Mouse (Mus musculus): Measurements from ENCODE around the gene Pax6. TPM values are rescaled to one million over a fixed set of nuclear protein-coding genes. Genes with fewer than 3 reads are reported as not detected.

Gene Pax6
- total and polyA plus RNA-seq, 3 experiments, result 37.9 to 117 (median 71.0) TPM

GRCm38 (mm10) chr2:105665491-105666250 is 3.0 kb upstream of the Pax6 start:
- DNase-seq (ENCODE audit: low spot score) (no peak), ATAC-seq (ENCODE audit: extremely low read depth, insufficient number of reproducible peaks, low FRiP score, poor library complexity, severe bottlenecking) (no peak)
- H3K4me1 ChIP-seq (ENCODE audit: insufficient read depth, low read depth, low read length), result peaks cover 25% of the 10 kb centered on the region
- H3K9me3 ChIP-seq (replicated peaks), result no peaks in the 10 kb centered on the region
- TF ChIP-seq GATA2 (IDR thresholded peaks at IDR 0.05; ENCODE audit: borderline replicate concordance, low read depth, low read length) (no peak), CTCF (IDR thresholded peaks at IDR 0.05; ENCODE audit: low read depth, low read length) (no peak), POLR2AphosphoS5 (IDR thresholded peaks at IDR 0.05; ENCODE audit: insufficient replicate concordance, low read depth, low read length) (no peak), TAL1 (conservative IDR thresholded peaks at IDR 0.05; ENCODE audit: low read depth, low read length) (no peak), GATA1 (IDR thresholded peaks at IDR 0.05; ENCODE audit: borderline replicate concordance, low read length) (no peak)
- H3K36me3 ChIP-seq (replicated peaks), result no peaks in the 10 kb centered on the region
- no peak overlapping the region for H3K4me3 ChIP-seq (ENCODE audit: low read depth, low read length)
- H3K27me3 ChIP-seq (ENCODE audit: insufficient read depth, low read length), result peaks cover 77% of the 10 kb centered on the region

GRCm38 (mm10) chr2:105666331-105666730 is 2.4 kb upstream of the Pax6 start:
- TF ChIP-seq POLR2AphosphoS5 (IDR thresholded peaks at IDR 0.05; ENCODE audit: insufficient replicate concordance, low read depth, low read length) (no peak), GATA2 (IDR thresholded peaks at IDR 0.05; ENCODE audit: borderline replicate concordance, low read depth, low read length) (no peak), GATA1 (IDR thresholded peaks at IDR 0.05; ENCODE audit: borderline replicate concordance, low read length) (no peak), CTCF (IDR thresholded peaks at IDR 0.05; ENCODE audit: low read depth, low read length) (no peak)
- no peaks in the 10 kb centered on the region for H3K9me3 ChIP-seq (replicated peaks)
- no peak overlapping the region for H3K4me3 ChIP-seq (ENCODE audit: low read depth, low read length)
- H3K4me1 ChIP-seq (ENCODE audit: insufficient read depth, low read depth, low read length), result peaks cover 25% of the 10 kb centered on the region
- peaks cover 77% of the 10 kb centered on the region for H3K27me3 ChIP-seq (ENCODE audit: insufficient read depth, low read length)
- no peak for ATAC-seq (ENCODE audit: extremely low read depth, insufficient number of reproducible peaks, low FRiP score, poor library complexity, severe bottlenecking)
- no peaks in the 10 kb centered on the region for H3K36me3 ChIP-seq (replicated peaks)
- no peak for DNase-seq (ENCODE audit: low spot score)

- Histone ChIP-seq H3K4me1 (ENCODE audit: insufficient read depth, low read depth, low read length) (peaks cover 25% of the 10 kb centered on the region), H3K27me3 (ENCODE audit: insufficient read depth, low read length) (peaks cover 78% of the 10 kb centered on the region), H3K36me3 (replicated peaks) (no peaks in the 10 kb centered on the region), H3K9me3 (replicated peaks) (no peaks in the 10 kb centered on the region), H3K4me3 (ENCODE audit: low read depth, low read length) (no peak overlapping the region)
- ATAC-seq (ENCODE audit: extremely low read depth, insufficient number of reproducible peaks, low FRiP score, poor library complexity, severe bottlenecking) (no peak), DNase-seq (ENCODE audit: low spot score) (no peak)
- TF ChIP-seq POLR2AphosphoS5 (IDR thresholded peaks at IDR 0.05; ENCODE audit: insufficient replicate concordance, low read depth, low read length) (no peak), GATA2 (IDR thresholded peaks at IDR 0.05; ENCODE audit: borderline replicate concordance, low read depth, low read length) (no peak), CTCF (IDR thresholded peaks at IDR 0.05; ENCODE audit: low read depth, low read length) (no peak), TAL1 (conservative IDR thresholded peaks at IDR 0.05; ENCODE audit: low read depth, low read length) (no peak), GATA1 (IDR thresholded peaks at IDR 0.05; ENCODE audit: borderline replicate concordance, low read length) (no peak)
Measured at GRCm38 (mm10) chr2:105666763-105667625, 1.7 kb upstream of the Pax6 start.

- Histone ChIP-seq H3K4me3 (ENCODE audit: low read depth, low read length) (no peak overlapping the region), H3K27me3 (ENCODE audit: insufficient read depth, low read length) (peaks cover 79% of the 10 kb centered on the region), H3K9me3 (replicated peaks) (no peaks in the 10 kb centered on the region), H3K4me1 (ENCODE audit: insufficient read depth, low read depth, low read length) (peaks cover 30% of the 10 kb centered on the region), H3K36me3 (replicated peaks) (no peaks in the 10 kb centered on the region)
- no peak for TF ChIP-seq GATA1 (IDR thresholded peaks at IDR 0.05; ENCODE audit: borderline replicate concordance, low read length)
- no peak for TF ChIP-seq CTCF (IDR thresholded peaks at IDR 0.05; ENCODE audit: low read depth, low read length)
- TF ChIP-seq TAL1 (conservative IDR thresholded peaks at IDR 0.05; ENCODE audit: low read depth, low read length), result no peak
- no peak for TF ChIP-seq POLR2AphosphoS5 (IDR thresholded peaks at IDR 0.05; ENCODE audit: insufficient replicate concordance, low read depth, low read length)
- no peak for TF ChIP-seq GATA2 (IDR thresholded peaks at IDR 0.05; ENCODE audit: borderline replicate concordance, low read depth, low read length)
- DNase-seq (ENCODE audit: low spot score) (no peak), ATAC-seq (ENCODE audit: extremely low read depth, insufficient number of reproducible peaks, low FRiP score, poor library complexity, severe bottlenecking) (no peak)
Measured at GRCm38 (mm10) chr2:105667626-105667950, 1.1 kb upstream of the Pax6 start.

- H3K4me3 ChIP-seq (ENCODE audit: low read depth, low read length), result no peak overlapping the region; the same call in 1 of the 2 replicates
- DNase-seq (ENCODE audit: low spot score) (no peak), ATAC-seq (ENCODE audit: extremely low read depth, insufficient number of reproducible peaks, low FRiP score, poor library complexity, severe bottlenecking) (no peak)
- no peaks in the 10 kb centered on the region for H3K9me3 ChIP-seq (replicated peaks)
- H3K4me1 ChIP-seq (ENCODE audit: insufficient read depth, low read depth, low read length), result peaks cover 48% of the 10 kb centered on the region
- no peaks in the 10 kb centered on the region for H3K36me3 ChIP-seq (replicated peaks)
- TF ChIP-seq POLR2AphosphoS5 (IDR thresholded peaks at IDR 0.05; ENCODE audit: insufficient replicate concordance, low read depth, low read length) (no peak), CTCF (IDR thresholded peaks at IDR 0.05; ENCODE audit: low read depth, low read length) (no peak), TAL1 (conservative IDR thresholded peaks at IDR 0.05; ENCODE audit: low read depth, low read length) (no peak), GATA1 (IDR thresholded peaks at IDR 0.05; ENCODE audit: borderline replicate concordance, low read length) (no peak), GATA2 (IDR thresholded peaks at IDR 0.05; ENCODE audit: borderline replicate concordance, low read depth, low read length) (no peak)
- peaks cover 84% of the 10 kb centered on the region for H3K27me3 ChIP-seq (ENCODE audit: insufficient read depth, low read length)
Measured at GRCm38 (mm10) chr2:105669371-105669861, 716 bp downstream of the Pax6 start.

Data from G1E (cell line).